Mouse (Mus musculus) midbrain, embryonic 16.5 days (tissue): ENCODE results near the gene Zfp638. TPM values are rescaled to one million over a fixed set of nuclear protein-coding genes. Genes with fewer than 3 reads are reported as not detected.
"Not testable (repeated sequence)": the region's sequence is repeated elsewhere in the genome, so short reads cannot be mapped to it uniquely, and the experiment has no call there.

Source experiments
- ATAC-seq: fragments of 200-750 bp; cut with Nextera tagmentation; 2 replicates; pipeline ENCODE4 v1.8.0; 2017; ENCODE audit warnings: moderate TSS enrichment
- H3K27ac ChIP-seq: fragments of 300-500 bp; sonication (generic); 2 replicates; pipeline ENCODE4 v1.5.1; 2014; ENCODE audit warnings: mild to moderate bottlenecking, low read length, mixed read lengths
- H3K27me3 ChIP-seq: fragments of 300-500 bp; sonication (generic); 2 replicates; pipeline ENCODE4 v1.6.1; 2014; ENCODE audit warnings: low read depth, low read length, mixed read lengths; ENCODE audit not compliant: control insufficient read depth, insufficient read depth
- H3K36me3 ChIP-seq: fragments of 300-500 bp; sonication (generic); 2 replicates; pipeline ENCODE4 v1.6.1; 2014; ENCODE audit warnings: mild to moderate bottlenecking, low read length, moderate library complexity, mixed read lengths; ENCODE audit not compliant: control insufficient read depth, insufficient read depth
- H3K4me1 ChIP-seq: fragments of 300-500 bp; sonication (generic); 2 replicates; pipeline ENCODE4 v1.6.1; 2014; ENCODE audit warnings: mild to moderate bottlenecking, low read length, mixed read lengths; ENCODE audit not compliant: control insufficient read depth, insufficient read depth
- H3K4me2 ChIP-seq: fragments of 300-500 bp; sonication (generic); 2 replicates; pipeline ENCODE4 v1.6.1; 2014; ENCODE audit warnings: mild to moderate bottlenecking, low read length, mixed read lengths
- H3K4me3 ChIP-seq: fragments of 300-500 bp; sonication (generic); 2 replicates; pipeline ENCODE4 v1.5.1; 2014; ENCODE audit warnings: low read depth, mild to moderate bottlenecking, low read length, moderate library complexity, mixed read lengths
- H3K9ac ChIP-seq: fragments of 300-500 bp; sonication (generic); 2 replicates; pipeline ENCODE4 v1.6.1; 2014; ENCODE audit warnings: low read depth, low read length, mixed read lengths
- H3K9me3 ChIP-seq: fragments of 300-500 bp; sonication (generic); replicated peaks from 2 replicates; pipeline ENCODE4 v1.6.1; 2014; ENCODE audit warnings: mild to moderate bottlenecking, low read length, mixed read lengths; ENCODE audit not compliant: control insufficient read depth, poor library complexity, severe bottlenecking
- WGBS: fragments of 180-500 bp; shearing (Covaris S2); extraction: QIAGEN DNeasy Blood & Tissue Kit; methylation state at CpG from one replicate; pipeline ENCODE4 v1.1.7; 2014; 5-methylcytosine and 5-hydroxymethylcytosine counted together
- polyA plus RNA-seq: library from polyadenylated mRNA; unstranded; fragments of >200 nt; fragmentation: Nextera tagmentation; extraction: Ambion mirVana; gene quantifications from 2 replicates; pipeline ENCODE4 v1.2.1, GENCODE M21; 2015

Gene Zfp638
- polyA plus RNA-seq, 1 experiment from 2014 or later: 68.2 TPM

- H3K36me3 ChIP-seq: no peaks in the 10 kb centered on the region
- H3K9ac ChIP-seq: no peak overlapping the region
- WGBS: 40% methylated on average over 8 of the region's 8 CpGs
- no peak overlapping the region for H3K27ac ChIP-seq
- H3K9me3 ChIP-seq: no peaks in the 10 kb centered on the region
- no peak overlapping the region for H3K4me3 ChIP-seq
- peaks cover 18% of the 10 kb centered on the region; the same call in 1 of the 2 replicates for H3K4me1 ChIP-seq
- peaks cover 5% of the 10 kb centered on the region; the same call in 1 of the 2 replicates for H3K27me3 ChIP-seq
- ATAC-seq: no peak
- no peak overlapping the region; the same call in 1 of the 2 replicates for H3K4me2 ChIP-seq
Observed at GRCm38 (mm10) chr6:84010303-84011225, 143.7 kb downstream of the Zfp638 start.

GRCm38 (mm10) chr6:84014961-84015683 is 148.2 kb downstream of the Zfp638 start:
- not testable (repeated sequence) for H3K9ac ChIP-seq, ATAC-seq, H3K9me3 ChIP-seq, H3K27ac ChIP-seq, H3K4me2 ChIP-seq, H3K4me3 ChIP-seq, H3K36me3 ChIP-seq
- H3K4me1 ChIP-seq: peaks cover 11% of the 10 kb centered on the region; the same call in 1 of the 2 replicates
- H3K27me3 ChIP-seq: peaks cover 12% of the 10 kb centered on the region
- 54% methylated on average over 4 of the region's 4 CpGs for WGBS

- no peaks in the 10 kb centered on the region for H3K36me3 ChIP-seq
- H3K4me2 ChIP-seq: no peak overlapping the region
- peaks cover 12% of the 10 kb centered on the region for H3K27me3 ChIP-seq
- no peak overlapping the region for H3K27ac ChIP-seq
- WGBS: 88% methylated on average over 7 of the region's 7 CpGs
- H3K9me3 ChIP-seq: no peaks in the 10 kb centered on the region
- no peak overlapping the region for H3K9ac ChIP-seq
- no peak overlapping the region for H3K4me3 ChIP-seq
- H3K4me1 ChIP-seq: peaks cover 5% of the 10 kb centered on the region; the same call in 1 of the 2 replicates
- no peak for ATAC-seq
Observed at GRCm38 (mm10) chr6:84016851-84017250, 149.9 kb downstream of the Zfp638 start.

GRCm38 (mm10) chr6:84017392-84017791 is 150.5 kb downstream of the Zfp638 start:
- Histone ChIP-seq H3K36me3 (no peaks in the 10 kb centered on the region), H3K27me3 (peaks cover 12% of the 10 kb centered on the region), H3K9ac (no peak overlapping the region), H3K27ac (no peak overlapping the region), H3K4me3 (no peak overlapping the region), H3K4me1 (peaks cover 5% of the 10 kb centered on the region; the same call in 1 of the 2 replicates), H3K4me2 (no peak overlapping the region), H3K9me3 (no peaks in the 10 kb centered on the region)
- 73% methylated on average over 3 of the region's 3 CpGs for WGBS
- ATAC-seq: no peak

- peaks cover 12% of the 10 kb centered on the region for H3K27me3 ChIP-seq
- H3K4me2 ChIP-seq: peak overlapping the region; percentile 73
- H3K27ac ChIP-seq: no peak overlapping the region
- H3K9ac ChIP-seq: 0 out of 2 replicates have a peak overlapping the region, but pooled peaks have one; percentile 40
- ATAC-seq: no peak
- H3K9me3 ChIP-seq: no peaks in the 10 kb centered on the region
- WGBS: 5% methylated on average over 28 of the region's 28 CpGs
- H3K4me3 ChIP-seq: peak overlapping the region; percentile 32
- H3K4me1 ChIP-seq: peaks cover 5% of the 10 kb centered on the region; the same call in 1 of the 2 replicates
- H3K36me3 ChIP-seq: no peaks in the 10 kb centered on the region
Observed at GRCm38 (mm10) chr6:84018906-84019550, 152.1 kb downstream of the Zfp638 start.

- ATAC-seq: no peak
- Histone ChIP-seq H3K4me3 (no peak overlapping the region), H3K36me3 (no peaks in the 10 kb centered on the region), H3K9me3 (no peaks in the 10 kb centered on the region), H3K4me1 (peaks cover 5% of the 10 kb centered on the region; the same call in 1 of the 2 replicates), H3K27ac (no peak overlapping the region), H3K27me3 (peaks cover 12% of the 10 kb centered on the region), H3K9ac (no peak overlapping the region), H3K4me2 (no peak overlapping the region)
- 87% methylated on average over 4 of the region's 4 CpGs for WGBS
Observed at GRCm38 (mm10) chr6:84020002-84020401, 153.1 kb downstream of the Zfp638 start.

GRCm38 (mm10) chr6:84021990-84022389 is 155.1 kb downstream of the Zfp638 start:
- Histone ChIP-seq H3K27me3 (peaks cover 12% of the 10 kb centered on the region), H3K4me3 (no peak overlapping the region), H3K4me2 (no peak overlapping the region), H3K9me3 (no peaks in the 10 kb centered on the region), H3K4me1 (peaks cover 5% of the 10 kb centered on the region; the same call in 1 of the 2 replicates), H3K27ac (no peak overlapping the region), H3K9ac (no peak overlapping the region), H3K36me3 (no peaks in the 10 kb centered on the region)
- 82% methylated on average over 3 of the region's 3 CpGs for WGBS
- ATAC-seq: no peak

- 64% methylated on average over 3 of the region's 3 CpGs for WGBS
- Histone ChIP-seq H3K4me1 (no peaks in the 10 kb centered on the region), H3K9ac (no peak overlapping the region), H3K9me3 (no peaks in the 10 kb centered on the region), H3K4me2 (no peak overlapping the region), H3K27me3 (no peaks in the 10 kb centered on the region), H3K27ac (no peak overlapping the region), H3K4me3 (no peak overlapping the region), H3K36me3 (no peaks in the 10 kb centered on the region)
- ATAC-seq: no peak
Observed at GRCm38 (mm10) chr6:84025636-84026035, 158.7 kb downstream of the Zfp638 start.
